Mouse (Mus musculus) ovary, postnatal 10 days (tissue): ENCODE data around the gene Dnajb14.
"Not testable (repeated sequence)": the region's sequence is repeated elsewhere in the genome, so short reads cannot be mapped to it uniquely, and the experiment has no call there.

ENCODE experiments used
- DNase-seq: peaks from one replicate; pipeline ENCODE4 v3.0.0; 2022; ENCODE audit warnings: low spot score

Dnajb14 gene

DNA sequence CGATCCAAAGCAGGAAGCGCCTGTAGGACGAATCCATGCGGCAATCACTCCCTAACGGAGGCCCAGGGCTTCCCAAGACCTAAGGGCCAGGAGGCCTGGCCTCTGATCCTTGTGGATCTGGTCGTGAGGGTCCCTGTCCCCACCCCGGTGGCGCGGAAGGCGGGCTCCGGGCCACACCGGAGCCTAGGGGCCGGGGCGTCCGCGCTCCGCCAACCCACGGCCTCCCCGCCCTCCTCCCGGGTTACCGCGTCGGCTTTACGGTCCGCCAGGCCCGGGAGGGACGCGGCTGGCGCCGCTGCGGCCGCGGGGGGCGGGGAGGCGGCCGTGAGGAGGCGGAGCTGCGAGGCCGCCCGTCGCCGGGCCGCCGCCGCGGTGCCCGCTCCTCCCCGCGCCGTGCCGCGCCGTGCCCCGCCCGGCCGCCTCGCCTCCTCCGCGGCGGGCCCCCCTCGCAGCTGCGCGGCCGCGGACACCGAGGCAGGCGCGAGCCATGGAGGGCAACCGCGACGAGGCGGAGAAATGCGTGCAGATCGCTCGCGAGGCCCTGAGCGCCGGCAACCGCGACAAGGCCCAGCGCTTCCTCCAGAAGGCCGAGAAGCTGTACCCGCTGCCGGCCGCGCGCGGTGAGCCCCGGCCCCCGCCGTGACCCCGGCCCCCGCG, at the start of gene Dnajb14:
Gene Dnajb14, plus strand, starts transcription at position 239 of the 657 bp plus-strand sequence.
- peak; percentile 42 for DNase-seq

DNA sequence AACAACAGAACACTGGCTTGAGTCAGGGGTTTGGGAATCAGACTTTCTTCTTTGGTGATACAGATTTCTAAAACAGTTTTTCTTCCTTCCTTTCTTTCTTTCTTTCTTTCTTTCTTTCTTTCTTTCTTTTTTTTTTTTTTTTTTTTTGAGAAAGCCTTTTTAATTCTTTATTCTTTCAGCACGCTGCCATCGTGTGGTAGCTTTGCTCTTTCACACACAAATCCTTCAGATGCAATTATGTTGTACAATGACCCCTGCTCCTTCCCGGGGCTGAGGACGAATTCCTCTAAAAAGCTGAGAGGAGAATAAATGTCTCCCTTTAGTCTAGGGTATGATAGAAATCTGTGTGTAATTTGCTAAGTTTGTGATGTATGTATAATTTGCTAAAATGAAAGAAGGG, 48.8 kb upstream of the Dnajb14 start:
- no peak for DNase-seq

DNA sequence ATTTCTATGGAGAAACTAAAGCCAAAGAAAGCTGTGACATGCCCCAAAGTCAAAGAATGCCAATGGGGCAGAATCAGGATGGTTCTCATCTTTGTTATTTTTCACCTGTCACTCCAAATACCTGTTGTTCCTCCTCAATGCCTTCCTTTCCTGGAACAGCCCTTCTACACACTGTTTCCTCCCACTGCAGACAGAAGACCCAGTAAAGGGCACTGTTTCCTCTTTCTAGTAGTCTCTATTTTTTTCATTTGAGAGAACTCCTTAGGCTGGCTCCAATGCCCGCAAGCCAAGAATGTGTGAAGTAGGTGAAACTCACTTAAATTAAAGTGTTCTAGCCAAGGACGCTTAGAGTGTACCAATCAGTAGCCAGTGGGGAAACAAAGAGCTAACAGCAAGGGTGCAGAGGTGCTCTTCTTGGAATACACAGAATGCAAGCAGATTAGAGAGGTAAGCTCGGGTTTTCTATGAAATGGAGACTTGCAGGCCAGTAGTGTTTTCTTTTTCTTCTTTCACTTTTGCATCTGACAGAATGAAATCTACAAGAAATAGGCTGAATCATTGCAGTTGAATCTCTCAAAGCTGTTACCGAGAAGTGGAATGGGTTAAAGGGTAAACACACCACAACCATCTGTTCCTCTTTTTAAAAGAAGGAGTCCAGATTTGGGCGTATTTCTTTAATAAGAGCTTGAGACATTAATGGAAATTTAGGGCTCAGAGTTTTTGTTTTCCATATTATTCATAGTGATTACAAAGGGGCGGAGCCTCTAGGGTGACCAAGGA, 46.6 kb upstream of the Dnajb14 start:
- no peak for DNase-seq

DNA sequence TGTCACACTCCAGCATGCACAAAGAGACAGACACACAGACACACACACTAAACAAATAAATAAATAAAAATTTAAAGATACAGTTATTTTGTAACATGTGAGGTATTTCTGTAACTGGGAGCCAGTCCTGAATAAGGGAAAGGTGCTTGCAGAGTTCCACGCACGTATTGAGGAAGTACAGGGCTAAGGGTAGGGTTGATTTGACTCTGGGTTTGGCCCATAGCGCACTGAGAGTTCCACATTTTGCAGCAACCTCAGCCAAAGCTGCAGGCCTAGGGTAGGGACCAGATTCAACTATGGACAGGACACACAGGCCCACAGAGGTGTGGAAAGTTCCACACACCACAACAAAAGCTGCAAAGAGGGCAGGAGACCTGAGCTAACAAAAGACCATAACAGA, 44.2 kb upstream of the Dnajb14 start:
- DNase-seq = no peak

DNA sequence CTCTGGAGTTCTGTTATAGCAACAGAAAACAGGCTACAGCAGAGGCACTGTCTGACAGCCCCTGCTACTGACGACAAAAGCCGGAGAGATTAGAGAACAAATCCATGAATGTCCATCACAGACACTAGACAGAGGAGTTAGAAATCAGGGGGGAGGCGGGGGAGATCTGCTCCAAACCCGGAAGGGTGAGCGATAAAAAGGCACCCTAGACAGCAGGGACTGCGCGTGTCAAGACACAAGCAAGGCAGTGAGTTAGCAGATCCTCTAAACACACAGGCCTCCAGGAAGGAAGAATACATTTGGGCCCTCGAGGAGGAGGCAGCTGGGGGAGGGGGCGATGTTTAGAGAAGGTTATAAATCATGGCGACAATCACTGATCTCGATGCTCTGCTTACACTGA, 39.8 kb upstream of the Dnajb14 start:
- DNase-seq = no peak

DNA sequence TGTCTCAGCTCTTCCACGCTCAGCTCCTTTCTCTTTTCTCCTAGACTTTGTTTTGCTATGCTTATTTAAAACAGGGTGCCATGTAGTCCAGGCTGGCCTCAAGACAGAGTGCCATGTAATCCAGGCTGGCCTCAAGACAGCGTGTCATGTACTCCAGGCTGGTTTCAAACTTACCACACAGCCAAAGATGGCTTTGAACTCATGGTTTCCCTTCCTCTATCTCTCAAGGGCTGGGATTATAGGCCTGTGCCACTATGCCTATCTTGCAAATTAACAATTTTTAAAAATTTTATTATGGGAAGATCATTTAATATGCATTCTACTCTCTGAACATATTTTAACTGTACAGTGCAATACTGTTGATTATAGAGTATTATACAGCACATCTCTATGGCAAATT, 36.3 kb upstream of the Dnajb14 start:
- DNase-seq = no peak

DNA sequence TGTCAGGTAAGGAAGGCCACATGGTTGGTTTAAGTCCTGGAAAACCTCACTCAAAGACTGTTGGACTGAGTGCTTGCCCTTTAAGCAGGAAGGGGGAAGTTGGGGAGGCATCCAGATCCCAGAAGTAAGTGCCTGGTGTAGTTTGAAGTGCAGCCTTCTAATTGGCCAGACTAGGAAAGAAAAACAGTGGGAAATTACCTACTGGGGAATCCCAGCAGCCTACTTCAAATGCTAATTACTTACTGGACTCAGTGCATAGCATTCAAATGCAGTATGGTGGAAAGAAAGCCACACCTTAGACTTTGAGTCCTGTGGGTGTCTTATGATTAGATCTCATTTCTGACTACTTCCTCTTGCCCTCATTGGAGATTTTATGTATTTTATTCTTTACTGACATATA, 34.3 kb upstream of the Dnajb14 start:
- DNase-seq = no peak

DNA sequence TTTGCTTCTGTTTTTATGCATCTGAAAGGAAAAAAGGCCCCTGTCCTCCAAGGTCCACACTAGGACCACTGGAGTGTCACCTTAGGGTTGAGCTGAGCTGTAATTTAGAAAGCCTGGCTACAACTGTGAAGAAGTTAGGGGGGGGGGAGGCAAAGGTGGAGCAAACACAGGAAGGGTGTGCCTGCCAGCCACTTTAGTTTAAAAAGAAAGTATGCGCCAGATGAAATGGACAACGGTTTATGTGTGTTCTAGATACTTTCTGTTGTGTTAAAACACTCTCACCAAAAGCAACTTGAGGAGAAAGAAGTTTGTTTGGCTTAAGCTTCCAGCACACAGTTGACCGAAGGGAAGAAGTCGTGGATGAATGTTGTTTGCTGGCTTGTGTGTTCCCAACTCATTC, 33.8 kb upstream of the Dnajb14 start:
- DNase-seq = no peak

DNA sequence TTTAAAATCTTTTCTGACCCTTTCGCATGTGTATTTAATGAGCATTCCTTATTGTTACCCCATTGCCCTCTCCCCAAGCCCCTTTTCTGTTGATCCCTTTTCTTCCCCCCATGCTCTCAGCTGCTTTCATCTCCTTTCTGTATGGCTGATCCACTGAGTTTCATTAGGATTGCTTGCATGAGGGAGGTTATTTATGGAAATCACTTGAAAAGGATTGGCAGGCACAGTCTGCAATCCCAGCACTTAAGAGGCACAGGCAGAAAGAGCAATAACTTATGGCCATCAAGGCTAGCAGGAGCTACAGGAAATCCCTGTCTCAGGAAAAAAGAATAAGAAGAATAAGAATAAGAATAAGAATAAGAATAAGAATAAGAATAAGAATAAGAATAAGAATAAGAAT, 30.9 kb upstream of the Dnajb14 start:
- DNase-seq = no peak

DNA sequence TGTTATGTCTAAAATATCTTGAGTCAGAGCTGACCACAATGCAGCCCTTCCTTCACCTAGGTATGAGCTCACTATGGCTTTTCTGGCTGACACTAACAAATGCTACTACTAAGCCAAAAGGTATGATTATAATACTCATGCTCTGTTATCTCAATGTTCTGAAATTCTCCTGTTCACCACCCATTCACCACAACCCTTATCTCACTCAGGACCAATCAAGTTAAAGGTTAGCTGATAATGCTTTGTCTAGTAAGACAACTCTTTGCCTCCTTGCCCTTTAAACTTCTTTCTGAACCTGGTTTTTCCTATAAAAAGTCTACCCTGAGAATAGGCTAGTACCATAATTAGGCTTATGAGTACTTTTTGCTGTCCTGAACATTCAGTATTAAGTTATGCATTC, 29.3 kb upstream of the Dnajb14 start:
- DNase-seq = no peak

DNA sequence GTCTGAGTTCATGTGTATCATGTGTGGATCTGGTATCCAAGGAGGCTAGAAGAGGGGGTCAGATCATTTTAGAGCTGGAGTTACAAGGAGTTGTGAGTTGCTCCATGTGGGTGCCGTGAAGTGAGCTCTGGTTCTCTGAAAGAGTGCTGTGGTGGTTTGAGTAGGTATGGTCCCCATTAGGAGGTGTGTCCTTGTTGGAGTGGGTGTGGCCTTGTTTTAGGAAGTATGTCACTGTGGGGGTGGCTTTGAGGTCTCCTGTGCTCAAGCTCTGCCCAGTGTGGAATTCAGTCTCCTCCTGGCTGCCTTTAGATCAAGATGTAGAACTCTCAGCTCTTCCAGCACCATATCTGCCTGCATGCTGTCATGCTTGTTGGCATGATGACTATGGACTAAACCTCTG, 24.5 kb upstream of the Dnajb14 start:
- DNase-seq = no peak

DNA sequence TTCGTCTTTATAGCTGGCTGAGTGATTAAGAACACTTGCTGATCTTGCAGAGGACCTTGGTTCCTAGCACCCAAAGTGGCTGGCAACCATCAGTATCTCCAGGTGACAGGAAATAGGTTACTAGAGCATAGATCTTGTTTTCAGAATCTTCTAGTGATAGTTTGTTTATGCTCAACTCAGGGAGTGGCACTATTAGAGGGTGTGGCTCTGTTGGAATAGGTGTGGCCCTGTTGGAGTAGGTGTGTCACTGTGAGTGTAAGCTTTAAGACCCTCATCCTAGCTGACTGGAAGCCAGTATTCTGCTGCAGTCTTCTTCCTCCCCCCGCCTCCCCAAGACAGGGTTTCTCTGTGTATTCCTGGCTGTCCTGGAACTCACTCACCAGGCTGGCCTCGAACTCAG, 23.2 kb upstream of the Dnajb14 start:
- DNase-seq = no peak

DNA sequence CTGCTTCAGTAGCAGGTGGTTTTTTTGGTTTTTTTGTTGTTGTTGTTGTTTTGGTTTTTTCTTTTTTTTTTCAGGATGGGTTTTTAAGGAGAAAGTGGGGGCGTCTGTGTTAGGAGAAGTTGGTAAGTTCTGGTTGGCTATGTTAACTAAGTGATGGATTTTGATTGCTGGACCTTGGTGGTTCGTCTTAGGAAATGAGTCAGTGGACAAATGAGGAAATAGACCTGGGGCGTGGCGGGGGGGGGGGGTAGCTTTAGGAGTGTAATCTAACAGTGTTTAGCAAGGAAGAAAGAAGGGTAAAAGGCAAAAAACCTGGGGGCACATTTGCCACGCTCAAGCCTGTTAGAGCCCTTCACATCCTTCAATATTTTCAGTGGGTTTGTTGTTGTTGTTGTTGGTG, 20.9 kb upstream of the Dnajb14 start:
- no peak for DNase-seq

DNA sequence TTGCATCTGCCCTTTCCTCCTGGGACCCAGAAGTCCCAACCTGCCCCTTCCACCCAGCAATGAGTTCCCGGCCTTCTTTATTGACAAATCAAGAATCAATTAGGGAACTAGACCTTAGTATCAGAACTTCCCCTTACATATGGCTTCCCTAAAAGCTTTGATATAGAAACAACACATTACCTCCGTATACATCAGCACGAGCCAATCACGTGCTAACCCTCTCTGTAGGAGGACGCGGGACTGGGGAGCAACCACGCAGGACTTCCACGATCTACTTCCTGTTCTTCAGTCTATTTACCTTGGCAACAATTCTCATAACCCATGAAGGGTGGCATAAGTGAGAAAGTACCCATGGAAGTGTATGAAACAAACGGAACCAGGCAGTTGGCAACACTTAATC, 19.1 kb upstream of the Dnajb14 start:
- DNase-seq = no peak

DNA sequence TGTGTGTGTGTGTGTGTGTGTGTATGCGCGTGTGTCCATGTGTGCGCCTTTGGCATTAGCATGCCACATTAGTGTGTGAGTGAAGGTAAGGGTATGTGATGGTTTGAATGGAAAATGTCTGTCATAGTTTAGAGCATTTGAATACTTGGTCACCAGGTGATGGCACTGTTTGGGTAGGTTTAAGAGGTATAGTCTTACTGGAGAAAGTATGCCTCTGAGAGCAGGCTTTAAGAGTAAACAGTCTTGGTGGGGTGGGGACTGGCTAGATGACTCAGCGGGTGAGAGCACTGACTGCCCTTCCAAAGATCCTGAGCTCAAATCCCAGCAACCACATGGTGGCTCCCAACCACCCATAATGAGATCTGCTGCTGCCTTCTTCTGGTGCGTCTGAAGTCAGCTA, 17.8 kb upstream of the Dnajb14 start:
- no peak for DNase-seq

DNA sequence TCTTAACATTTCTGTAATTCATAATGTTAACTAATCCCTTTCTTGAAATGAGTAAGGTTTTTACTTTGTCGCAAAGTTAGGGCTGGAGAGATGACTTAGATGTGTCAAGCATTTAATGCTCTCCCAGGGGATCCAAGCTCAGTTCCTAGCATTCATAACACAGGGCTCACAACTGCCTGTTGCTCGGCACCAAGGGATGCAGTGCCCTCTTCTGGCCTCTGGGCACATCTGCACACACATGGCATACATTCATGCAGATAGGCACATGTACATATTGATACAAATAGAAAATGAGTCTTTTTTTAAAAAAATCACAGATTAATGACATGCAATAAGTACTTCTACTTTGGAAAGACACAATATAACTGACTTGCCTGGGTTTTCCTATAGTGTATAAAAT, 16.3 kb upstream of the Dnajb14 start:
- DNase-seq = no peak

DNA sequence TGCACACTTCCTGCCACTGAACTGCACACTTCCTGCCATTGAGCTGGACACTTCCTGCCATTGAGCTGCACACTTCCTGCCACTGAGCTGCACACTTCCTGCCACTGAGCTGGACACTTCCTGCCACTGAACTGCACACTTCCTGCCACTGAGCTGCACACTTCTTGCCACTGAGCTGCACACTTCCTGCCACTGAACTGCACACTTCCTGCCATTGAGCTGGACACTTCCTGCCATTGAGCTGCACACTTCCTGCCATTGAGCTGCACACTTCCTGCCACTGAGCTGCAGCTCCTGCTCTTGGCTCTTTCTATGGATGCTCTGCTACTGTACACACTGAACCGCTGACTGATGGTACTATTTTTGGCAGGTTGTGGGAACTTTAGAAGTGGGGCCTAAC, 14.5 kb upstream of the Dnajb14 start:
- not testable (repeated sequence) for DNase-seq

DNA sequence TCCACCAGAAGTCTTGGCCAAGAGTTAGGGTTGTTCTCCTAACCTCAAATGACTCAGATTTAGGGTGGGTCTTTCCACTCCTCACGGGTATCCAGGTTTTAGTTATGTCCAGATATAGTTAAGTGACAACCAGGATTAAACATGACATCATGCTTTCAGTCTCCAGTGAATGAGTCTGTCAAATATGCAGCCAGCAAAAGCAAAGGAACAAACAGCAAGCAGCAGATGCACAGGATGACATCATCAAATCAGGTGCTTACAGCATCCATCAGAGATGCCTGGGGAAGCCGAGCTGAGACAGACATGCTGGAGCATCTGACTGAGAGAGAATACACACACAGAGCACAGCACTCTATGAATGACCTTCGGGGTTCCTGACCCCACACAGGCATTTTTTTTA, 12.1 kb upstream of the Dnajb14 start:
- DNase-seq = no peak

DNA sequence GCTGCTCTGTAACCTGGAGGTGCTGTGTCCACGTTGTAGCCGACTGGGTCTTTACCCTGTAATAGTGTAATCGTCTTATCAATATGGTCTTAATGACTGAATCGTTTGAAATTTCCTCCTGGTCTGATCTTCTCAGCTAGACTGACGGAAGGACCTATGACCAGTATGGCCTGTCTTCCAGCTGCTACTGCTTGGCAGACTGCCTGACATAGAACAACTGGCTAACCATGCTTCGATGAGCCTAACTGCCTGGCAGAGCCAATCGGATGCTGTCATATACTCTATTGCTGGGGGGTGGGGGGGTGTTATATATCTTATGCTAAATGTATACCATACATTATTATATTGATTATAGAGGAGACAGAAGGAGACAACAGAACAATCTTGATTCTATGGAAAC, 11.4 kb upstream of the Dnajb14 start:
- no peak for DNase-seq

DNA sequence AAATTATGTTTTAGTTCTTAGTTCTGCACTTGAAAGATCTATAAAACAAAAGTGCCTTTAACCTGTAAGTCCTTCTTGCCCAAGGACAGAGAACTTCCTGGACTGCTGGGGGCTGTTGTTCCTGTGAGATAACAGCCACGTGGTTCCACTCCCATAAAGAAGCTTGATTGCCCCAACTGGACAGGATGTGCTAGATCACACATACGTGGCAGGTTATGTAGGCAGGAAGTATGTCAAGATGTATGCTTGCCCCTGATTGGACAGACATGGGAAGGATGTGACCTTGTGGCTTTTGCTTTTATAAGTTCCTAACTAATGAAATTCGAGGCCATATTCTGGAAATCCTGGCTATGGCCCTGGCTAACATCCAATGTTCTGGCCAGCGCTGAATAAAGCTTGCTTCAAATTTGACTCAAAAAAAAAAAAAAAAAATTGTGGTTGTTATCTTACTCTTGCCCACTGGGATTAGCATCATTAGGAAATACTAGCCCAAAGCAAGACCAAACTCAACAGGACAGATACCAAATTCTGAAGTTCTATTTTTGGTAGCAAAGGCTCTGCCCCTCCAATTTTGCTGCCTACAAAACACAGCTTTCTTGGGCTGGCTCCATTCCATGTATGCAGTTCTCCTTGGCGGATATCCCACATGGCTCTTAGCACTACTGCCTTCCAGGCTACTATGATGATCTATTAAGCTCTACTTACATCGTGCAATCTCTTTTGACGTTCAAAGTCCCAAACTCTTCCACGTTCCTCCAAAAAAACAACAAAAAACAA, 6.9 kb upstream of the Dnajb14 start:
- DNase-seq = no peak

DNA sequence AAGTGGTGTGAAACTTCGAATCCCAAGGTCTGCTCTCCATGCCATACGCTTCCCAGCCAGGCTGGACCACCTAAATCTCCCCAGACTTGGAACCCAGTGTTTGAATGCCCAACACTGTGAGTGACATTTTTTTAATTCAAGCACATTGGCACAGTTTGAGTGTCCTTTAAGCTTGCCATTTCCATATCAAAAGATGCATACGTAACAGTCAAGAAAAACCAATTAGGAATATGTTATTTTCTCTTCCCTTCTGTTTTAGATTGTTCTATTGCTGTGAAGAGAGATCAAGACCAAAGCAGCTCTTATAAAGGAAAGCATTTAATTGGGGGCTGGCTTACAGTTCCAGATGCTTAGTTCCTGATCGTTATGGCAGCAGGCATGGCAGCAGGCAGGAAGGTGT, 6.0 kb upstream of the Dnajb14 start:
- no peak for DNase-seq

DNA sequence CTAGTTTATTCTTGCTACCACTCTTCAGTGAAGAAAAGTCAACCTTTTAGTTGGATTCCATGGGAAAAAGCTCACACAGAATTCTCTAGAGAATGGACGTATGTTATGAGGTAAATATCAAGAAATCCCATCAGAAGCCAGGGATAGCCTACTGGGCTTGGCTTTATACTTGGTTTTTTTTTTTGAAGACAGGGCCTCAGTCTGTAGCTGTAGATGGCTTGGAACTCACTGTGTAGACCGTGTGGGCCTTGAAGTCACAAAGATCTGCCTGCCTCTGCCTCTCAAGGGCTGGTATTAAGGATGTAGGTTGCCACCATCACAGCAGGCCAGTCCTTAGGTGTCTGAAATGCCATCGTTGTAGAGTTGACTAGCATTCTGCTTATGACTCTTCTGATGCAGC, 4.9 kb upstream of the Dnajb14 start:
- DNase-seq = no peak
